Mouse (Mus musculus) heart, postnatal 10 days (tissue): ENCODE data around the gene Rnf207. TPM values are rescaled to one million over a fixed set of nuclear protein-coding genes. Genes with fewer than 3 reads are reported as not detected.

Source experiments
- total RNA-seq, 2 experiments: library from RNA; stranded (reverse); gene quantifications; 2 replicates each; pipeline ENCODE4 v1.2.3; 2021

Gene Rnf207
- total RNA-seq, 2 experiments from 2014 or later = 95.9 to 112 TPM

Other genes with a start within 250 kb of the Rnf207 start
- 10 to 100 TPM; 33.5 to 35.8 TPM for gene Plekhg5, start 246.5 kb downstream of the Rnf207 start, total RNA-seq
- gene Tnfrsf25, start 203.1 kb downstream of the Rnf207 start, total RNA-seq = 1 to 10 TPM; 1.9 TPM
- 1 to 10 TPM; 1.3 to 1.4 TPM for gene Espn, start 166.6 kb downstream of the Rnf207 start, total RNA-seq
- gene Hes2, start 160.1 kb downstream of the Rnf207 start, total RNA-seq = not detected
- 10 to 100 TPM; 48.3 to 53.2 TPM for gene Acot7, start 140.9 kb downstream of the Rnf207 start, total RNA-seq
- gene Gpr153, start 44.8 kb downstream of the Rnf207 start, total RNA-seq = 10 to 100 TPM; 30.2 to 31.3 TPM
- not detected for gene Hes3, start 27.3 kb downstream of the Rnf207 start, total RNA-seq
- 10 to 100 TPM; 27.3 to 33.4 TPM for gene Icmt, start 21.8 kb downstream of the Rnf207 start, total RNA-seq
- 100 to 1,000 TPM; 283 to 290 TPM for gene Rpl22, start 6.7 kb upstream of the Rnf207 start, total RNA-seq
- gene Chd5, start 19.7 kb upstream of the Rnf207 start, total RNA-seq = under 1 TPM; 0.05 to 0.17 TPM
- 1 to 10 TPM; 1.3 to 1.4 TPM for gene Nphp4, start 157.7 kb upstream of the Rnf207 start, total RNA-seq
- 1 to 10 TPM; 2.4 to 2.7 TPM for gene Kcnab2, start 158.9 kb upstream of the Rnf207 start, total RNA-seq